In the genomic region with DNA sequence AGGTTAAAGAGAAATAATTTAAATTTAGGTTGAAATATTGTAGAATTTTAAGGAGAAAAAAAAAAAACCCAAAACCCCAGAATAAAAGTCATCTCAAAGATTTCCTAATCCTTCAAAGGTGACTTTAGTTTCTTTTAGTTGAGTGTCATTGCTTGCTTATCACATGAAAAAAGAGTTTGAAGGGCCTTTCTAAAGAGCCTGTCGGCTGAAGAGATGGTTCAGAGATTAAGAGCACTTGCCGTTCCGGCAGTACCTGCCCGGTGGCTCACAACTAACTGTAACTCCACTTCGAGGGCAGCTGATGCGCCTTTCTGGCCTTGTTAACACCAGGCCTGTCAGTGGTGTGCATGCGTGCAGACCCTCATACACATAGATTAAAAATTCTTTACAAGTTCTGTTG, we compare ENCODE assay signal across 12 mouse cellular contexts. TPM values are rescaled to one million over a fixed set of nuclear protein-coding genes. Genes with fewer than 3 reads are reported as not detected.
DNase-seq lines count a peak whose midpoint lies in the region; ATAC-seq and TF ChIP-seq lines count a peak whose summit lies in the region.
"Had no signal": no experiment of that assay in that cellular context is flagged by ENCODE, and none has a peak within 500 bp of the region (broad histone marks: within the 10 kb centered on the region; RNA-seq: fewer than 3 reads in every experiment).

No protein-coding gene starts in this region.

- no peak for TF ChIP-seq CTCF in hindbrain, postnatal 0 days (IDR thresholded peaks at IDR 0.05; ENCODE audit: low read depth)

- peaks cover 46% of the 10 kb centered on the region for H3K4me1 ChIP-seq in forebrain, embryonic 13.5 days
- H3K4me1 ChIP-seq in forebrain, embryonic 16.5 days (replicated peaks; ENCODE audit: control insufficient read depth, insufficient read depth, low read length) = peaks cover 23% of the 10 kb centered on the region
- H3K4me1 ChIP-seq in hindbrain, embryonic 13.5 days (replicated peaks) = peaks cover 41% of the 10 kb centered on the region
- H3K4me1 ChIP-seq in hindbrain, postnatal 0 days (ENCODE audit: insufficient read depth, low read length) = peaks cover 7% of the 10 kb centered on the region; the same call in 1 of the 2 replicates
- peaks cover 31% of the 10 kb centered on the region for H3K4me1 ChIP-seq in lung, embryonic 16.5 days (replicated peaks; ENCODE audit: control insufficient read depth, insufficient read depth, low read length)
- H3K4me1 ChIP-seq in stomach, embryonic 16.5 days (ENCODE audit: control insufficient read depth, insufficient read depth, low read length) = peaks cover 11% of the 10 kb centered on the region

- WGBS in forebrain, embryonic 13.5 days = 60% methylated on average over 7 of the region's 7 CpGs
- 47% methylated on average over 7 of the region's 7 CpGs for WGBS in forebrain, embryonic 16.5 days
- 80% methylated on average over 7 of the region's 7 CpGs for WGBS in hindbrain, embryonic 13.5 days
- WGBS in hindbrain, postnatal 0 days = 59% methylated on average over 7 of the region's 7 CpGs
- 28% methylated on average over 7 of the region's 7 CpGs for WGBS in lung, embryonic 16.5 days
- 53% methylated on average over 7 of the region's 7 CpGs for WGBS in stomach, embryonic 16.5 days

- DNase-seq in hindbrain, postnatal 0 days (ENCODE audit: low spot score) = no peak
- no peak for DNase-seq in lung, postnatal 4 days
- DNase-seq in cerebellum, adult 11 months = no peak
- DNase-seq: cerebellum, adult 9-11 months; thymus, postnatal 14 days had no signal

- peak overlapping the region; percentile 44 for H3K27ac ChIP-seq in forebrain, embryonic 13.5 days
- H3K27ac ChIP-seq in forebrain, embryonic 16.5 days (ENCODE audit: low read length) = no peak overlapping the region
- H3K27ac ChIP-seq in hindbrain, embryonic 13.5 days = peak overlapping the region; percentile 40; the same call in 1 of the 2 replicates
- no peak overlapping the region for H3K27ac ChIP-seq in hindbrain, postnatal 0 days
- H3K27ac ChIP-seq in lung, embryonic 16.5 days (ENCODE audit: low read length) = peak overlapping the region; percentile 81
- peak overlapping the region; percentile 69 for H3K27ac ChIP-seq in stomach, embryonic 16.5 days (ENCODE audit: low read length)
- H3K27ac ChIP-seq: heart, embryonic 10.5 days; limb, embryonic 15.5 days had no signal

- ATAC-seq in forebrain, embryonic 13.5 days = no peak
- no peak for ATAC-seq in forebrain, embryonic 16.5 days
- ATAC-seq in hindbrain, embryonic 13.5 days (ENCODE audit: low FRiP score) = no peak
- no peak for ATAC-seq in hindbrain, postnatal 0 days
- ATAC-seq in lung, embryonic 16.5 days (ENCODE audit: low read depth) = peak; percentile 32
- ATAC-seq in stomach, embryonic 16.5 days (ENCODE audit: insufficient read depth, low FRiP score) = no peak

- no peak overlapping the region for H3K4me3 ChIP-seq in forebrain, embryonic 13.5 days
- no peak overlapping the region for H3K4me3 ChIP-seq in forebrain, embryonic 16.5 days (replicated peaks; ENCODE audit: low read length)
- H3K4me3 ChIP-seq in hindbrain, embryonic 13.5 days = no peak overlapping the region
- H3K4me3 ChIP-seq in hindbrain, postnatal 0 days (ENCODE audit: low read length) = no peak overlapping the region
- no peak overlapping the region; the same call in 1 of the 2 replicates for H3K4me3 ChIP-seq in lung, embryonic 16.5 days (ENCODE audit: low read length)
- H3K4me3 ChIP-seq in stomach, embryonic 16.5 days (replicated peaks; ENCODE audit: low read length) = no peak overlapping the region
- H3K4me3 ChIP-seq: heart, embryonic 10.5 days; limb, embryonic 15.5 days had no signal

- no peaks in the 10 kb centered on the region for H3K9me3 ChIP-seq in forebrain, embryonic 13.5 days (replicated peaks)
- H3K9me3 ChIP-seq in forebrain, embryonic 16.5 days (ENCODE audit: control insufficient read depth, low read length) = no peaks in the 10 kb centered on the region
- H3K9me3 ChIP-seq in hindbrain, embryonic 13.5 days = no peaks in the 10 kb centered on the region
- H3K9me3 ChIP-seq in hindbrain, postnatal 0 days (ENCODE audit: low read length) = no peaks in the 10 kb centered on the region
- no peaks in the 10 kb centered on the region for H3K9me3 ChIP-seq in lung, embryonic 16.5 days (ENCODE audit: control insufficient read depth, low read length)
- H3K9me3 ChIP-seq in stomach, embryonic 16.5 days (replicated peaks; ENCODE audit: control insufficient read depth, low read length) = no peaks in the 10 kb centered on the region
- H3K9me3 ChIP-seq: heart, embryonic 10.5 days; limb, embryonic 15.5 days had no signal

- H3K36me3 ChIP-seq in forebrain, embryonic 13.5 days (ENCODE audit: poor library complexity, severe bottlenecking) = no peaks in the 10 kb centered on the region
- no peaks in the 10 kb centered on the region for H3K36me3 ChIP-seq in forebrain, embryonic 16.5 days (ENCODE audit: control insufficient read depth, insufficient read depth)
- H3K36me3 ChIP-seq in hindbrain, embryonic 13.5 days = no peaks in the 10 kb centered on the region
- H3K36me3 ChIP-seq in hindbrain, postnatal 0 days (ENCODE audit: insufficient read depth, low read length) = no peaks in the 10 kb centered on the region
- no peaks in the 10 kb centered on the region for H3K36me3 ChIP-seq in lung, embryonic 16.5 days (ENCODE audit: control insufficient read depth, insufficient read depth, low read length)
- H3K36me3 ChIP-seq in stomach, embryonic 16.5 days (ENCODE audit: control insufficient read depth, insufficient read depth, low read length) = no peaks in the 10 kb centered on the region
- H3K36me3 ChIP-seq: heart, embryonic 10.5 days; limb, embryonic 15.5 days had no signal

- no peaks in the 10 kb centered on the region for H3K27me3 ChIP-seq in forebrain, embryonic 13.5 days
- no peaks in the 10 kb centered on the region for H3K27me3 ChIP-seq in forebrain, embryonic 16.5 days (replicated peaks; ENCODE audit: control insufficient read depth, insufficient read depth, low read length)
- H3K27me3 ChIP-seq in hindbrain, embryonic 13.5 days = no peaks in the 10 kb centered on the region
- no peaks in the 10 kb centered on the region for H3K27me3 ChIP-seq in hindbrain, postnatal 0 days (ENCODE audit: insufficient read depth, low read length)
- H3K27me3 ChIP-seq in lung, embryonic 16.5 days (ENCODE audit: control insufficient read depth, insufficient read depth, low read depth, low read length) = no peaks in the 10 kb centered on the region
- H3K27me3 ChIP-seq in stomach, embryonic 16.5 days (ENCODE audit: control insufficient read depth, insufficient read depth, low read length) = no peaks in the 10 kb centered on the region
- H3K27me3 ChIP-seq: limb, embryonic 15.5 days had no signal

- H3K4me2 ChIP-seq in forebrain, embryonic 13.5 days = no peak overlapping the region; the same call in 1 of the 2 replicates
- no peak overlapping the region for H3K4me2 ChIP-seq in forebrain, embryonic 16.5 days (ENCODE audit: low read length)
- no peak overlapping the region for H3K4me2 ChIP-seq in hindbrain, embryonic 13.5 days
- H3K4me2 ChIP-seq in hindbrain, postnatal 0 days (ENCODE audit: low read depth, low read length) = no peak overlapping the region
- H3K4me2 ChIP-seq in lung, embryonic 16.5 days (ENCODE audit: low read depth, low read length) = peak overlapping the region; percentile 38
- H3K4me2 ChIP-seq in stomach, embryonic 16.5 days (ENCODE audit: low read depth, low read length) = peak overlapping the region; percentile 30; the same call in 1 of the 2 replicates
- H3K4me2 ChIP-seq: limb, embryonic 15.5 days had no signal

- H3K9ac ChIP-seq in forebrain, embryonic 13.5 days = 0 out of 2 replicates have a peak overlapping the region, but pooled peaks have one; percentile 16
- H3K9ac ChIP-seq in forebrain, embryonic 16.5 days (replicated peaks; ENCODE audit: low read depth, low read length) = no peak overlapping the region
- no peak overlapping the region for H3K9ac ChIP-seq in hindbrain, embryonic 13.5 days
- no peak overlapping the region for H3K9ac ChIP-seq in hindbrain, postnatal 0 days (replicated peaks; ENCODE audit: low read length)
- H3K9ac ChIP-seq in lung, embryonic 16.5 days (ENCODE audit: low read length) = 0 out of 2 replicates have a peak overlapping the region, but pooled peaks have one; percentile 33
- no peak overlapping the region for H3K9ac ChIP-seq in stomach, embryonic 16.5 days (ENCODE audit: low read length)
- H3K9ac ChIP-seq: limb, embryonic 15.5 days had no signal

RNA-seq across cellular contexts. Expression of gene Sh3rf1, which starts 41.2 kb away (rescaled TPM):
- 31.4 and 34.5 TPM in 2 replicates for polyA plus RNA-seq in forebrain, embryonic 13.5 days (2015; fragmentation: Nextera tagmentation; extraction: Ambion mirVana)
- polyA plus RNA-seq in forebrain, embryonic 16.5 days (2015; fragmentation: Nextera tagmentation; extraction: Ambion mirVana) = 30.4 and 33.6 TPM in 2 replicates
- 30.0 and 30.5 TPM in 2 replicates for polyA plus RNA-seq in hindbrain, embryonic 13.5 days (2015; fragmentation: Nextera tagmentation; extraction: Ambion mirVana)
- 31.3 and 33.9 TPM in 2 replicates for total RNA-seq in hindbrain, postnatal 0 days (2014; rRNA removed)
- 17.8 and 17.9 TPM in 2 replicates for polyA plus RNA-seq in hindbrain, postnatal 0 days (2015; fragmentation: Nextera tagmentation; extraction: Ambion mirVana)
- 17.8 and 18.7 TPM in 2 replicates for polyA plus RNA-seq in lung, embryonic 16.5 days (2015; fragmentation: Nextera tagmentation; extraction: Ambion mirVana)
- 10.2 and 11.0 TPM in 2 replicates for polyA plus RNA-seq in stomach, embryonic 16.5 days (2015; fragmentation: Nextera tagmentation; extraction: Ambion mirVana)

Comparison
In these comparisons a context has a peak if more than half of its experiments do, and no peak if none do; other contexts are left out.
1. H3K27ac ChIP-seq: peak in forebrain, embryonic 13.5 days (single experiment), hindbrain, embryonic 13.5 days (single experiment), lung, embryonic 16.5 days (single experiment) and stomach, embryonic 16.5 days (single experiment); none in forebrain, embryonic 16.5 days (single experiment) and hindbrain, postnatal 0 days (single experiment).
2. H3K9ac ChIP-seq: peak in forebrain, embryonic 13.5 days (single experiment) and lung, embryonic 16.5 days (single experiment); none in forebrain, embryonic 16.5 days (single experiment), hindbrain, embryonic 13.5 days (single experiment), hindbrain, postnatal 0 days (single experiment) and stomach, embryonic 16.5 days (single experiment).
3. H3K4me2 ChIP-seq: peak in lung, embryonic 16.5 days (single experiment) and stomach, embryonic 16.5 days (single experiment); none in forebrain, embryonic 13.5 days (single experiment), forebrain, embryonic 16.5 days (single experiment), hindbrain, embryonic 13.5 days (single experiment) and hindbrain, postnatal 0 days (single experiment).